Mouse (Mus musculus) cerebellum, adult 9-11 months (tissue): ENCODE results near the gene Gpank1.

ENCODE experiments used
- DNase-seq: peaks from one replicate; pipeline ENCODE4 v3.0.0; 2022

Gpank1 gene

DNA sequence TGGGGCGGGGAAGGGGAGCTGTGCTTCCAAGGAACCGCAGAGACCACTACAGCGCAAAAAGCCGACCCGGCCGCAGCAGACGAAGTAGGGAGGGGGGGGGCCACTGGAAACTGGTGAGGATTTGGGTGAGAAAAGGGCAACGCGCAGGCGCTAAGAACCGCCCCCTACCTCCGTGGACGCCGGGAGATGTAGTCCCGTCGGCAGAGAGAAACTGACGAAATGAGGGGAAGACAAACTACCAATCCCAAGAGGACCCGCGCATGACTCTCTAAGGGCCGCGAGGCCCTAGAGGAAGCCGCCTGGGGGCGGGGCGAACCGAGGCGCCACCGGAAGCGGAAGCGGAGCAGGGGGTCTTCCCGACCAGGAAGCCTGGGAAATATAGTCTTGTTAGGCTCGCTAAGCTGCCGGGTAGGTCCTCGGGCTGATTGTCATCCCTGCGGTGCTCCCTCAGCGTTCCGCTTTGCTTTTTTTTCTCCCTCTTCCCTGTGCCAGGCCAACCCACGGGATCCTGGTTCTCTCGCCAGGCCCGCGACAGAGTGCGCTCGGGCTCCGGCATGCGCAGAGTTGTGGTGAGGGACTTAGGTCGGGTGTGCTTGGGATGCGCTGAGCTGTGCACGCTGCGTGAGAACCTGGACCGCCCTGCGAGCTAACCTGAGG, at the start of gene Gpank1:
Gpank1 (plus strand) TSS at position 313 of the 657 bp plus-strand sequence.
- peak; percentile 99 for DNase-seq

DNA sequence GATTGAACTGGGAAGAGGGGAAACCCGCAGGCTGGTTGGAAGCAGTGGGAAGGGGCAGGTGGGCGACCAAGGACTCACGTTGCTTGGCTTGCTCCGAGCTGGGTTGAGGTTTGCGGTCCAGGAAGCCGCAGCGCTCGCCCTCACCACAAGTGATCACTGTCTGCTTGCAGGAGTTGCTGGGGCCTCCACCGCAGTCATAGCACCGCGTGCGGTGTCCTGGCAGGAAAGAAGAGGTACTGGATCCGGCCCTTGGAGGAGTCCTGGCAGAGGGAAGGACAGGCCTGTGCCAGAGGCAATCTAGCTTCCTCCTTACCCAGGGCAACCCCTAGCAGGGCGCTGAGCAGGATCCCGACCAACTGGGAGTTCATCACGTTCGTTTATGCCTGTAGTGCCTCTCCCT, 47.2 kb upstream of the Gpank1 start:
- peak; percentile 93 for DNase-seq

DNA sequence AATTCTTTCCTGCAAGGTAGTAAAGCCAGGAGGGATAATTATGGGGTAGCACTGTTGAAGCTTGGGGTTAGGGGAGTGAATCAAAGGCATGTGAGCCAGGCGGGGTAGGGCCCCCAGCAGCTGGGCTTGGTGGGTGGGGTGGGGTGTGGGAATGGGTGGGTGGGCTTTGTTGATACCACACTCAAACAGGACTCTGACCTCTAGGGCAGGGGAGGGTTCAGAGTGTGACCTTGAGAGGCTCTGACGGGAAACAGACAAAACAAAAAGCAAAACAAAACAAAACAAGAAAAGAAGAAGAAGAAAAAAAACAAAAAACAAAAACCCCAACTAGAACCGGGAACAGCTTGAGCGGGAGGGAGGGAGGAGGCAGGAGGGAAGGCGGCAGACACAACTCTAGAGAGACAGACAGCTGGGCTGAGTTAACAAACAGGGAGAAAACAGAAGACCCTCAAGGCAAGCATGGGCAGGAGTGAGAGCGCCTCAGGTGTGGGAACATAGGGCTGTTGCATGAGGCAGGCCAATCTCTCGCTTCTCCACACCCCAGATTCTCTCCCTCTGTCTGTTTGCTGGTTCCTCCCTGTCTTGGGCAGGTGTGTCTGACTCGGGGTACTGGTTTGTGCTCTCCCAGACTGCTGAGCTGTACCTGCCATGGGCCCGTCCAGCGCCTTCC, 44.6 kb upstream of the Gpank1 start, which contains the start of gene Ly6g6e:
Ly6g6e (plus strand) TSS at position 396 of the 670 bp plus-strand sequence.
- no peak for DNase-seq

DNA sequence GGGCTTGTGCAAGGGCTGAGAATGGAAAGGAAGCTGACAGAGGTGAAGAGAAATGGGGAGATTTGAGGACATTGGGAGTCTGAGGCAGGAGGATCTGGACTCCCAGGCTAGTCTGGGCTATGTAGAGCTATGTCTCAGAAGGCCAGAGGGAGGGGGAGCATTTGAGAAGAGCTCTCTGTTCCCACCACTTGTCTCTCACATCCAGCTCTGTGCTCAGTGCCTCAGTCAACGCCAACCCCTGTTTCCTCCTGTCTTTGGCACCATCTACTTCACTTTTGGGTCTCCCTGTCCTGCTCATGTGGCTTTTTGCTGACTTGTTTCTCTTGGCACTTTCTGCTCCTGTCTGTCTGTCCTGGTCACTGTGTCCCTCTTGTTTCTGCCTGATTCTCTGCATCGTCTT, 44.0 kb upstream of the Gpank1 start:
- DNase-seq, result peak; percentile 54

DNA sequence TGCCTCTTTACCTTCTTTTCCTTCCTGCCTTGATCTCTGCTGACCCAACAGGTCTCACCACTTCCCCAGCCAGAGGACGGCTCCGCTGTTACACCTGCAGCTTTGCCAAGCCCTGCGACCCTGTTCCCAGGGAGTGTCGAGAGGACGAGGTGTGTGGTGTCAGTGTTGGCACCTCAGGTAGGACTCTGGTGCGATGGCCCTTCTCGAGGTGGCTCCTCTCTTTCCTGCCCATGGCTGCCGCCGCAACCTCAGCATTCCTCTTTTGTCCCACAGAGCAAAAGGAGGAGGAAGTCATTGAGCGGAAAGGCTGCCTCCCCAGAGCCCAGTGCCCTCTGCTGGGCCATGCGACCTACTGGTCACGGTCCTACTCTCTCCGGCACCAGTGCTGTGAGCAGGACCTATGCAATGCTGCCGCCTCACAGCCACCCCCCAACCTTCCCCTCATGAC, 43.4 kb upstream of the Gpank1 start, which contains the start of gene Ly6g6d:
Ly6g6d (minus strand) TSS at position 280 of the 448 bp plus-strand sequence.
- DNase-seq, result peak; percentile 76

DNA sequence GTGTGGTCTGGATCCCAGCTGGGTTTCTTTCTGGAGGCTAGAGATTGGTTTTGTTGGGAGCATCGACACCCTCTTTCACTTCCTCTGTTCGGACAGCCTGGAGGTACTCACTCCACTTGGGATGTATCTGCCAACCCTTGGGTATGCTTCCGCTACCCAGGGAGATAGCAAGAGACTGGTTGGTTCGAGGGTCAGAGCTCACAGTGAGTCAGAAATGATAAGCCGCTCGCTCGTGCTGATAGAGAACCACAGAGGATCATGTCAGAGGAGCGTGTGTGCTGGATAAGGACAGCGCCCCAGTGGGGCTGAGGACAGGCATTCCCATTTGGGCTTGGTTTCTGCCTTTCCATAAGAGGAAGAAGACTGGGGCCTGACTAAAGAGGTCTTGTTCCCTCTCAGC, 41.5 kb upstream of the Gpank1 start:
- no peak for DNase-seq

DNA sequence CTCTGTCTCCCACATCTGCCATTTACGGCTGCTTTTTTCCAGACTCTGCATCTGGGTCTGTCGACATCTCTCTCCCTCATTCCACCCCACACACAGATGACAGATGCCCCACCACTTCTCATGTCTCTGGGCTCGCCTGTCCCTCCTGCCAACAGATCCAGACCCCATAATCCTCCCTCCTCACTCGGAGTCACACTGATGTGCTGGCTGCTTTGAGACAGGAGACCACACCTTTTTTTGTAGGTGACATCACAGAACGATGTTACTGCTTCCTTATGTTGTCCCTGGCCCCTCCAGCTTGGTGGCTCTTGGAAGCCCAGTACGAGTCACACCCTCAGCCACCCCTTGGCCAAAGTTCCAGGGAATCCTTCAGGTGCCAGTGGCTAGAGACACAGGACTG, 41.0 kb upstream of the Gpank1 start:
- DNase-seq, result no peak

DNA sequence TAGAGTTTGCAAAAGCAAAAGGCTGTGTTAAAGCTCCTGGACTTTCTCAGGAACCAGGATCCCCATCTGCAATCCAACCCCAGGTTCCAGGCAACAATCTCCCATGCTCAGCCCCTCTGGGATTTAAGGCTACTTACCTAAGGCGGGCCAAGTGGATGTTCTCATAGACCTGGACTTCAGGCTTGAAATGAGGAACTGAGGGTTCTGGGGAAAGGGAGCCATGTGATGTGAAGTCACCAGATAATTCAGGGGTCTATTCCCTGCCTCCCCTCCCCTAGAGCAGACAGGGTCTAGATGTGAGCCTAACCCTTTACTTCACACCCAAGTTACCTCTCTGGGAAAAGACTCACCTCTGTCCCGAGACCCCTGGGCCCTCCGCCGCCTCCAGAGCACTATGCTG, 40.5 kb upstream of the Gpank1 start:
- no peak for DNase-seq

DNA sequence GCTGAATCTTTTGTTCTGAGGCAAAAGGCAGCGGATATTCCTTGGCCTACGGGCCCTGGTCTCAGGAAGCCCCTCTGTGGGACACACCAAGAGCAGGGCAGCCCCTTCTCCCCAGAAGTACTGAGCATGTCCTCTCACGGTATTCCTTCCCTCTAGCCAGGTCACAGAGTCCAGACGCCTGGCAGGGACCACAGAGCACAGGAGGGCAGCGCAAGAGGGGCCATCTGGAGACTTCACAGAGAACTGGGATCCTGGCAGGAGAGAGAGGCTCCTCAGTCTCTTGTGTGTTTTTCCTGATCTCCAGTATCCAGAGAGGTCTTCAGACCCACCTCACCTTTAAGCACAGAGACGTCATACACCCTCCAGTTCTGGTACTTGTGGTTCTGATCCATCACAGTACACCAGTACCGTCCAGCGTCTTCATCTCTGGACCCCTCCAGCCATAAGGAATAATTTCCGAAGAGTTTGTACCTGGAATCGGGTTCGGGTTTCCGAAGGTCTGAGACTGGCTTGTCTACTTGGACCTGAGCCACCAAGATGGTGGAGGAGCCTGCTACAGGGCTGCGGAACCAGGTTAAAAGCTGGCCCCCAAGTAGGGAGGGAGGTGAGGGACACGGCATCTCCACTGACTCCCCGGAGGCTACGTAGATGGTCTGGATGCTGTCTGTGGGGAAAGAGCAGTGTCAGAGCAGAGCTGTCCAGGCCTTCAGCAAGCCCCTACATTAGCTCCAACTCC, 38.2 kb upstream of the Gpank1 start:
- peak; percentile 89 for DNase-seq

DNA sequence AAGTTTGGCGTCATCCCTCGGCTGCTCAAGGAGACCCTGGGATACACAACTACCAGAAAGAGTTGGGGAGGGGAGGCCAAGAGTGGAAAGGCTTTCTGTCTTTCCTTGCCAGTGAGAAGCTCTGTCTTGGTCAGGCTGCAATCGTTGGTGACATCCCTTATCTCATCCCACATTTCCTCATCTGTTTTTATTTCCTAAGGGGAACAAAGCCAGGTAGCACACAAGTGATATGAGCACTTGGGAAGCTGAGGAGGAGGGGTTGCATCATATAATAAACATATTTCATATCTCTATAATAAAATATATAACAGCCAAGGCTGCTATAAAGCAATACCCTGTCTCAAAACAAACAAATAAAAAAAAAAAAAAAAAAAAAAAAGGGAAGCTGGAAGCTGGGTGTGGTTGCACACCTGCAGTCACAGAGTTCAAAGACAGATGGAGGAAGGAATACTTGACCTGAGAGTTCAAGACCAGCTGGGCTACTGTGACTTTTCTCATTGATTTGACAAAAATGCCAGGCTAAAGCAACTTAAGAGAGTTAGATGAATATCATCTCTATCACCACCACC, 37.2 kb upstream of the Gpank1 start:
- no peak for DNase-seq

DNA sequence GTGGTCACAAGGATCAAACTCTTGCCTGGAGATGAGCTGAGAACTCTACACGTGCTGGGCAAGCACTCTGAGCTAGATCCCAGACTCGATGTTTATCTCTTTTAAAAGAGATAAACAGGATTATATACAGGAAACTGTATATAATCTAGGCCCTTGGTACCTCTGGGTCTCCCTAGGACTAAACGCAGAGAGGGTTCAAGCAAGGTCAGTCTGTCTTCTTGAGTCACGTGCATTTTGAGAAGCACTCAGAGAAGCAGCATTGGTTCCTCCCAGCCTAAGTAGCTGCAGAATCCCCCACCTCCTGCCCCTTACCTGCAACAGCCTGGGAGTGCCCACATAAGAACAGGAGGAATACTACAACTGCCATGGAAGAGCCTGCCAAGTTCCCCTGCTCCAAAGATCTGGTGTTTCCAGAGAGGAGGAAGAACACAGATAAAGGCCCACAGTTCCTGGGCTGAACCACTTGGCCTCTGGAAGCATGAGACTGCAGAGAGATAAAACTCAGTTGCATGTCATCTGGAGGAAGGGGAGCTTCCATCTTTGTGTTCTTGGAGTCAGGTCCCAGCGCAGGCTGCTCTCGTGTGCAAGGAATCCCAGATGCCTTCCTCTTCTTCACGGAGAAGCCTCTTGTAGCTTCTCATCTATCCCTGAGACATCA, 35.9 kb upstream of the Gpank1 start, which contains the start of gene Ly6g6f:
Ly6g6f (minus strand) TSS at position 403 of the 658 bp plus-strand sequence.
- no peak for DNase-seq

DNA sequence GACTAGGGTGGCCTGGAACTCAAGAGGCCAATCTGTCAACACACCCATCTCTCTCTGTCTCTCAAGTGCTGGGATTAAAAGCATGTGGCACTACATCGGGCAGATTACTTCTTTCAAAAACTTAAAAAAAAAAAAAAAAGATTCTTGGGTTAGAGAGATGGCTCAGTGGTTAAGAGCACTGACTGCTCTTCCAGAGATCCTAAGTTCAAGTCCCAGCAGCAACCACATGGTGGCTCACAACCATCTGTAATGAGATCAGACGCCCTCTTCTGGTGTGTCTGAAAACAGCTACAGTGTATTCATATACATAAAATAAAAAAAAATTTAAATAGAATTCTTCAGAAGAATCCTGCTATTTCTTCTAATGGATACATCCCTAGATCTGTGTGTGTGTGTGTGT, 33.1 kb upstream of the Gpank1 start:
- DNase-seq, result no peak

DNA sequence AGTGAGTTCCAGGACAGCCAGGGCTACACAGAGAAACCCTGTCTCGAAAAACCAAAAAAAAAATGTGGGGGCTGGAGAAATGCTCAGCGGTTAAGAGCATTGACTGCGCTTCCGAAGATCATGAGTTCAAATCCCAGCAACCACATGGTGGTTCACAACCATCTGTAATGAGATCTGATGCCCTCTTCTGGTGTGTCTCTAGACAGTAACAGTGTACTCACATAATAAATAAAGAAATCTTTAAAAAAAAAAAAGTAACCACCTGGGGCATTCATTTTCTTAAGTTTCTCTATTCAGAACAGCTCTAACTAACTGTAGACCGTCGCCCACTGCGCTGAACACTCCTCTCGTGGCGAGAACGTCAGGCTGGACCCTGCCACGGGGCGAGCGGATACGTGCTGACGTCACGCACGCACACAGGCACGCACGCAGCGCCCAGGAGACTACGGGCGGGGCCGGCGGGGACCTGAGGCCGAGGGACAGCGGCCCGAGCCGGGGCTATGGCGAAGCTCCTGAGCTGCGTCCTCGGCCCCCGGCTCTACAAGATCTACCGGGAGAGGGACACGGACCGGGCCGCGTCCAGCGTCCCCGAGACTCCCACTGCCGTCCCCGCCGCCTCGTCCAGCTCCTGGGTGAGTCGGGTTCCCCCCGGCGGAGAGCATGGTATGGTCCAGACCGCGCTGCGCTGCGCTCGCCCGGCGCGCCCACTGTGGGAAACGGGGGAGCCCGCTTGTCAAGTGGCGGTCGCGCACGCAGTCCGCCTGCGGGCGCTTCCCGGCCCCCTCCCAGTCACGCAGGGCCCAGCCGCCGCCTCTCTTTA, 32.2 kb upstream of the Gpank1 start, which contains the start of gene Abhd16a:
Abhd16a (plus strand) TSS at position 439 of the 820 bp plus-strand sequence.
- DNase-seq, result peak; percentile 96

DNA sequence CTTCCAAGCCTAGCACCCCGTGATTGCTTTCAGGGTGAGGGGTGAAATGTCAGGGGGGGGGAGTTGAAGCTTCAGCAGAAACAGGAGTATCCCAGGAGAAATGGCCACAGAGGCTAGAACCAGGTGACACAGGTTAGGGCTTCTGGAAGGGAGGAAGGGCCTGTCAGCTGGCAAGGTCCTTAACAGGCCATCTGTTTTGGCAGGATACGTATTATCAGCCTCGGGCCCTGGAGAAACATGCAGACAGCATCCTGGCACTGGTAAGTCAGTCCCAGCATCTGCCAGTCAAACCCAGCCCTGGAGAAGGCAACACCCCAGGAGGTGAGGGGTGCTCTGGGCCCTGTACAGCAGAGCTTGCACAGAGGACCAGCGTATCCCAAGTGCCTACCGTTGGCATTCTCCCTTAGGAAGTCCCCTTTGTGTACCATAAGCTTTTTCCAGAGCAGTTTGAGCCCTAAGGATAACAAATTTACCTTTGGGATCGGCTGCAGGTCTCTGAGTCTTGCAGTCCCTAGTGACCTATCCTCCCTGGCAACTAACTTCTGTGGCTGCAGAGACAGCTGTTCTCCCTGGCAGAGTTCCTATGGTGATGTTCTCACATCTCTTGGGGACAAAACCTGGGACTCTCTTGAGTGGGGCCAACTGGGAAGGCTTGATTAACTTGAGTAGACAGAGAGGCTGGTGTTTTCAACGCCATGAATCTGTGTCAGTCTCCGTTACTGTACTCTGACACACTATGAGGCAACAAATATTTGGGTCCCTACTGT, 30.9 kb upstream of the Gpank1 start:
- peak; percentile 97 for DNase-seq

DNA sequence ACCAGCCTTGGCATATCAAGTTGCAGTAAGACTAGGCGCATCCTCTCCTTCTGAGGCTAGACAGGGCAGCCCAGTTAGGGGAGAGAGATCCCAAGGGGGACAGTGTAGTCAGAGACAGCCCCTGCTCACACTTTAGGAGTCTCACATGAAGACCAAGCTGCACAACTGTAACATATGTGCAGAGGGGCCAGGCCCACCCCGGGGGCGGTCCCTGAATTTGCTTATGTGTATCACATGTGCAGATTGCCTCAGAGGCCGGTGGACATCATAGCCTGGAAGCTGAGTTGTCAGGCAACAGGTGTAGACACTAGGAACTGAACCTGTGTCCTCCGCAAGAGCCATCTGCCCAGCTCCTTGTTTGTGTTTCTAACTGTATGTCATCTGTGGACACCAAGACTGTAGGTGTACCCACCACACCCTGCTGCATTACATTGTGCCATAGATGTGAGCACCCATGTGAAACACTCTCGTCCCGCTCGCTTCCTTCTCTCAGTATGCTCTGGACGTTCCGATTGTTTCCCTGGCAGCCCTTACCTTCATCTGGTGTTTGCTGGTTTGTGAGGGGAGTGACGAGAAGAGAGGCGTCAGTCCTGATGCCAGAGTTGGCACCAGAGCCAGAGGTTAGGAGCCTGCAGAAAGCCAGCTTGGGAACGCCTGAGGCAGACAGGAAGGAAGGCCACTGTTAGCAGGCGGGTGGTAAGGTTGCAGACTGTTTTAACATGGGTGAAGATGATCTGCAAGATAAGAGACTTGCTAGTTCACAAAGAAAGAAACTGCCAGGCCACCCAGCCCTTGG, 28.7 kb upstream of the Gpank1 start:
- no peak for DNase-seq

DNA sequence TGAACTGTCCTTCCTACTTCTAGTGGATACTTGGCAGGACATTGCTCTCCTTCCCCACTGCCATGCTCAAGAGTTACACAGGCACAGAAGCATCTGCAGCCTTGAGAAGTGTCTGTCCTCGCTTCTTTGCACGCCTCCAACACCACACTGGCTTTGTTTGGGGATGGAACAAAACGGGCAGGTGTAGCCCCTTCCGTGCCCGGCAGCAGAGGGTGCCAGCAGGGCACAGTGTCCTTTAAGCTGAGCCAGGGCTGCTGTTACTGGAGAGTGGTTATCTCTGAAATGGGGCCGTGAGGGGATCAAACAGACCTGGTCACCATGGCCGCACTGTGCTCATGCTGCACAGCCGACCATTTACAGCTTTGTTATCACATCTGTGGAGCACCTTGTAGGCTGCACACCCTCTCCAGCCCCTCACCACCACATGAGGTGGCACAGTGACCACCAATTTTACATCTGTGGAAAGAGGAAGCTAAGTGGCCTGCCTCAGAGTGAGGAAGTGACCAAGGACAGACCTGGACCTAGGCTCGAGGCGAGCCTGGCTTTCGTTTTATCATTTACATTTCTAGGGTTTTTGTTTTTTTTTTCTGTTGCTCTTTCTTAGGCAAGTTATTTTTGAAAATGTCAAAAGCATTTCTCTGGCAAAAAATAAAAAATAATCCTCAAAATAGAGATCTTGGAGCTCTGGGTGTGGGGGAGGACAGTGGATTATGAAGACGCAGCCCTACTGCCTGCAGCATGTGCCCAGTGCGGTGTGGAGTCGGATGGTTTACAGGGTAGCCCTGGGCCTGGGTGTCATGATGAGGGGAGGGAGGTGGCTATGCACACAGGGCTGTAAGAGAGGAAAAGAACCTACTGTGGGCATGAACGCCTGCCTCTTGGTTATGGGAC, 26.5 kb upstream of the Gpank1 start:
- DNase-seq, result no peak

DNA sequence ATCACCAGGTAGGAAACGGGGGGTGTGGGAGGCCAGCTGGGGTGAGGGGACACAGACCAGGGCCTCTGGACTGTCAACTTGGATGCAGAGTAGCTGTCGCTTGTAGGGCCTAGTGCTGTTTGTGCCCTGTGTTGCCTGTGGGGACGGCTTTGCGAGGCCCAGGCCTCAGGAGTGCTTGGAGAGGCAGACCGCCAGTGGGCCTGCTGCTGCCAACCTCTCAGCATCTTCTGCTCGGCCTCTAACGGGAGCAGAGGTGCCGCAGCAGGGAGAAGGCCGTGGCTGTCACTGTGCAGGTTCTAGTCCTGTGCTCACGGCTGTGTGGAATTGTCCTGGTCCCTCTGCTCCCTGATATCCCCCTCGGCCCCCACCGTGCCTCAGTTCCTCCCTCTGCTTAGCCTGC, 24.7 kb upstream of the Gpank1 start:
- DNase-seq, result peak; percentile 64

DNA sequence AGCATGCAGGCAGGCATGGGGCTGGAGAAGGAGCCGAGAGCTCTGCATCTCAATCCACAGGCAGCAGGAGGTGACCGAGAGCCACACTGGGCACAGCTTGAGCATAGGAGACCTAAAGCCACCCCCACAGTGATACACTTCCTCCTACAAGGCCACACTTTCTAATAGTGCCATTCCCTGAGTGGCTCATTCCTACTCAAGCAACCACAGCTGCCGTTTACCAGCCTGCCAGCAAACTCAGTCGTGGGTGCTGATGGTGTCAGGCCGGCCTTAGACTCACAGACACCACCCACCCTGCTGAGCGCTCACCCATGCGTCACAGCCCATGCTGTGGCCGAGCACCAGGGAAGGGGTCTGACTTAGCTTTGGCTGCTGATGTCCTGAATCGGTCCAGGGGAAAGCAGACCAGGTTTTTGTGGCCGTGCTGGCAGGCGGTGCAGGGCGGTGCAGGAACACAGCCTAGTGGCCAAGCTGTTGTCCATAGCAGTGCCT, 24.0 kb upstream of the Gpank1 start:
- peak; percentile 80 for DNase-seq
